Mouse (Mus musculus): ENCODE results near the gene Ppfia2. TPM values are rescaled to one million over a fixed set of nuclear protein-coding genes. Genes with fewer than 3 reads are reported as not detected.

The Ppfia2 gene
- polyA plus RNA-seq, 1 experiment: not detected

- H3K79me2 ChIP-seq (ENCODE audit: control insufficient read depth, insufficient read depth): no peaks in the 10 kb centered on the region
- no peaks in the 10 kb centered on the region for H3K27me3 ChIP-seq (ENCODE audit: control insufficient read depth, insufficient read depth, insufficient read length)
- no peak for TF ChIP-seq SRF (IDR thresholded peaks at IDR 0.05; ENCODE audit: control insufficient read depth, insufficient read length, low read depth)
- no peak overlapping the region for H3ac ChIP-seq (ENCODE audit: control insufficient read depth, insufficient read length)
- H3K4me2 ChIP-seq (ENCODE audit: low read depth): no peak overlapping the region
- H3K36me3 ChIP-seq (ENCODE audit: control insufficient read depth, insufficient read depth): no peaks in the 10 kb centered on the region
- H3K4me3 ChIP-seq: no peak overlapping the region
These were observed 354.1 kb downstream of the Ppfia2 start for GRCm38 (mm10) chr10:106824215-106824614.

- TF ChIP-seq POLR2AphosphoS2 (IDR thresholded peaks at IDR 0.05; ENCODE audit: insufficient read length, low read depth) (no peak), MAX (IDR thresholded peaks at IDR 0.05; ENCODE audit: low read depth) (no peak), MYOG (IDR thresholded peaks at IDR 0.05; ENCODE audit: control insufficient read depth in 1 of 3, insufficient read depth in 1 of 3, insufficient read length in 2 of 3, low read depth in 2 of 3) (no peak), MYOD1 (IDR thresholded peaks at IDR 0.05; ENCODE audit: control insufficient read depth in 1 of 3, insufficient read length in 2 of 3, low read depth in 2 of 3) (no peak), REST (IDR thresholded peaks at IDR 0.05; ENCODE audit: insufficient read depth, insufficient read length) (no peak)
These were observed 368.3 kb downstream of the Ppfia2 start for GRCm38 (mm10) chr10:106838476-106838875.

GRCm38 (mm10) chr10:106858106-106858505 lies 388.0 kb downstream of the Ppfia2 start:
- no peak overlapping the region for H3K4me3 ChIP-seq
- no peak overlapping the region for H3ac ChIP-seq (ENCODE audit: control insufficient read depth, insufficient read length)
- no peak overlapping the region for H3K4me2 ChIP-seq (ENCODE audit: low read depth)
- H3K36me3 ChIP-seq (ENCODE audit: control insufficient read depth, insufficient read depth): no peaks in the 10 kb centered on the region
- no peaks in the 10 kb centered on the region for H3K27me3 ChIP-seq (ENCODE audit: control insufficient read depth, insufficient read depth, insufficient read length)
- TF ChIP-seq REST (IDR thresholded peaks at IDR 0.05; ENCODE audit: insufficient read depth, insufficient read length) (no peak), E2F4 (IDR thresholded peaks at IDR 0.05; ENCODE audit: insufficient read depth) (no peak), TCF3 (IDR thresholded peaks at IDR 0.05; ENCODE audit: insufficient read length, low read depth) (no peak), MYOD1 (IDR thresholded peaks at IDR 0.05; ENCODE audit: control insufficient read depth in 1 of 3, insufficient read length in 2 of 3, low read depth in 2 of 3) (no peak), SRF (IDR thresholded peaks at IDR 0.05; ENCODE audit: control insufficient read depth, insufficient read length, low read depth) (no peak), POLR2AphosphoS2 (IDR thresholded peaks at IDR 0.05; ENCODE audit: insufficient read length, low read depth) (no peak)
- no peaks in the 10 kb centered on the region for H3K79me2 ChIP-seq (ENCODE audit: control insufficient read depth, insufficient read depth)

More at GRCm38 (mm10) chr10:106838476-106838875, 368.3 kb downstream of the Ppfia2 start:
- H3ac ChIP-seq (ENCODE audit: control insufficient read depth, insufficient read length): no peak overlapping the region
- no peak overlapping the region for H3K4me2 ChIP-seq (ENCODE audit: low read depth)
- H3K36me3 ChIP-seq (ENCODE audit: control insufficient read depth, insufficient read depth): no peaks in the 10 kb centered on the region
- no peaks in the 10 kb centered on the region for H3K79me2 ChIP-seq (ENCODE audit: control insufficient read depth, insufficient read depth)
- no peak overlapping the region for H3K4me3 ChIP-seq
- no peaks in the 10 kb centered on the region for H3K27me3 ChIP-seq (ENCODE audit: control insufficient read depth, insufficient read depth, insufficient read length)

DNA sequence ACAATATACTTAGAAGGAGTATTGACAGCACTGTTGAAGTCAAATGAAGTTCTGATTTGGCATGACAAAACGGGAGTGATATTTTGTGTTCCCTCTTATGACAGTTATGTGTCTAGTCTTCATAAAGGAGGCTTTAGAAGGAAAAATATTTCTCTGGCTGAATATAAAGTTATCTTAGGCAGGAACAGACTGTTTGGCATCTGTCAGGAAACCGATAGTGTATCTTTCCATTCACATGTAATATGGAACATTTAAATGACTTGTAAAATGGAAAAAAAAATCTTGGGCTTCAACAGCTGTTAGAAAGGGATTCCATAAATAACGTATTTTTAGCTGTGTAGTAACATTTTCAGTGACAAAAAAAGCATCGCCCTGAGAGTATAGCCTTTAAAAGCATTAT lies 400.1 kb downstream of the Ppfia2 start:
- no peak overlapping the region for H3K4me2 ChIP-seq (ENCODE audit: low read depth)
- H3K79me2 ChIP-seq (ENCODE audit: control insufficient read depth, insufficient read depth): no peaks in the 10 kb centered on the region
- no peaks in the 10 kb centered on the region for H3K36me3 ChIP-seq (ENCODE audit: control insufficient read depth, insufficient read depth)
- TF ChIP-seq E2F4 (IDR thresholded peaks at IDR 0.05; ENCODE audit: insufficient read depth) (no peak), TCF12 (IDR thresholded peaks at IDR 0.05; ENCODE audit: insufficient read depth, poor library complexity, severe bottlenecking) (no peak), TCF3 (IDR thresholded peaks at IDR 0.05; ENCODE audit: insufficient read length, low read depth) (no peak), MYOG (IDR thresholded peaks at IDR 0.05; ENCODE audit: control insufficient read depth in 1 of 3, insufficient read depth in 1 of 3, insufficient read length in 2 of 3, low read depth in 2 of 3) (no peak), POLR2AphosphoS2 (IDR thresholded peaks at IDR 0.05; ENCODE audit: insufficient read length, low read depth) (no peak), MAX (IDR thresholded peaks at IDR 0.05; ENCODE audit: low read depth) (no peak), CEBPB (IDR thresholded peaks at IDR 0.05; ENCODE audit: insufficient read depth, poor library complexity, severe bottlenecking) (no peak), POLR2A (IDR thresholded peaks at IDR 0.05; ENCODE audit: insufficient read length, low read depth) (no peak), USF1 (IDR thresholded peaks at IDR 0.05; ENCODE audit: low read depth) (no peak), SRF (IDR thresholded peaks at IDR 0.05; ENCODE audit: control insufficient read depth, insufficient read length, low read depth) (no peak), MYOD1 (IDR thresholded peaks at IDR 0.05; ENCODE audit: control insufficient read depth in 1 of 3, insufficient read length in 2 of 3, low read depth in 2 of 3) (no peak)
- H3ac ChIP-seq (ENCODE audit: control insufficient read depth, insufficient read length): no peak overlapping the region
- no peaks in the 10 kb centered on the region for H3K27me3 ChIP-seq (ENCODE audit: control insufficient read depth, insufficient read depth, insufficient read length)
- no peak overlapping the region for H3K4me3 ChIP-seq

DNA sequence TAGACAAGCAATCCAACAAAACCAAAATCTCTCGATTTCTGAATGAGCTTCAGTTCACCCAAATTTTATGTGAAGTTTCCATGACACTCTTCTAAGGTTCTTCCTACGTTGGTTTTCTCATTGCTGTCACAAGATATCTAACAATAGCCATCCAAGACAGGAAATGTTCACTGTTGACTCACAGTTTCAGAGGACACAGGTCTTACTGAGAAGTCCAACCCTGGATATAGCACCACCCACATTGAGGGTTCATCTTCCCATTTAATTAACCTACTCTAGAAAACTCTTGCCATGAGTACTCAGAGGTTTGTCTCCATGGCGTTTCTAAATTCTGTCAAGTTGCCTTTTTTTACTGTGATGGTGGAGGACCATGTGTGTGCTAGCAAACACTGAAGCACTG lies 401.7 kb downstream of the Ppfia2 start:
- H3K36me3 ChIP-seq (ENCODE audit: control insufficient read depth, insufficient read depth): no peaks in the 10 kb centered on the region
- H3K79me2 ChIP-seq (ENCODE audit: control insufficient read depth, insufficient read depth): no peaks in the 10 kb centered on the region
- H3ac ChIP-seq (ENCODE audit: control insufficient read depth, insufficient read length): no peak overlapping the region
- H3K27me3 ChIP-seq (ENCODE audit: control insufficient read depth, insufficient read depth, insufficient read length): no peaks in the 10 kb centered on the region
- H3K4me3 ChIP-seq: no peak overlapping the region
- no peak overlapping the region for H3K4me2 ChIP-seq (ENCODE audit: low read depth)
- TF ChIP-seq MAX (IDR thresholded peaks at IDR 0.05; ENCODE audit: low read depth) (no peak), USF1 (IDR thresholded peaks at IDR 0.05; ENCODE audit: low read depth) (no peak), TCF12 (IDR thresholded peaks at IDR 0.05; ENCODE audit: insufficient read depth, poor library complexity, severe bottlenecking) (no peak), TCF3 (IDR thresholded peaks at IDR 0.05; ENCODE audit: insufficient read length, low read depth) (no peak), REST (IDR thresholded peaks at IDR 0.05; ENCODE audit: insufficient read depth, insufficient read length) (no peak), CEBPB (IDR thresholded peaks at IDR 0.05; ENCODE audit: insufficient read depth, poor library complexity, severe bottlenecking) (no peak), MYOG (IDR thresholded peaks at IDR 0.05; ENCODE audit: control insufficient read depth in 1 of 3, insufficient read depth in 1 of 3, insufficient read length in 2 of 3, low read depth in 2 of 3) (no peak), E2F4 (IDR thresholded peaks at IDR 0.05; ENCODE audit: insufficient read depth) (no peak), SRF (IDR thresholded peaks at IDR 0.05; ENCODE audit: control insufficient read depth, insufficient read length, low read depth) (no peak), POLR2AphosphoS2 (IDR thresholded peaks at IDR 0.05; ENCODE audit: insufficient read length, low read depth) (no peak), MYOD1 (IDR thresholded peaks at IDR 0.05; ENCODE audit: control insufficient read depth in 1 of 3, insufficient read length in 2 of 3, low read depth in 2 of 3) (no peak), POLR2A (IDR thresholded peaks at IDR 0.05; ENCODE audit: insufficient read length, low read depth) (no peak)

Data from myocyte (in vitro differentiated cells).